ENCODE assay signal across 9 mouse cellular contexts in the genomic region with DNA sequence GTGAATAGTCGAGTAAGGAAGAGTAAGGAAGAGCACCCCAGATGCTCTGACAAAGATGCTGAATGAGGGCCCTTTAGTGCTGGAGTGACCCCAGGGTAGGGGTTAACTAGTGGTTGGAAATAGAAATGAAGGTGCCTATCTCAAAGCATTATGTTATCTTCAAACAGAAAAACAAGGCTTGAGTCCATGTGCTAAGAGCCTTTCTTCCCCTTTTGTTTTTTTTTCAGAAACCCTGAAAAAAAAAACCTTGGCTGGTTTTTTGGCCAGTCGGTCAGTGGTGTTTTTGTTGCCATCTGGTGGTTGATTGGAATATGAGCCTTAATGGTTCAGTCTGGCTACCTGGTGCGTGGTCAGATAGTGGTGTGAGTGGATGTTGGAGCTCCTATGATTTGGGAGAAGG. TPM values are rescaled to one million over a fixed set of nuclear protein-coding genes. Genes with fewer than 3 reads are reported as not detected.
DNase-seq lines count a peak whose midpoint lies in the region; ATAC-seq and TF ChIP-seq lines count a peak whose summit lies in the region.
"Had no signal": no experiment of that assay in that cellular context is flagged by ENCODE, and none has a peak within 500 bp of the region (broad histone marks: within the 10 kb centered on the region; RNA-seq: fewer than 3 reads in every experiment).

No protein-coding gene starts in this region.

- H3K9ac ChIP-seq in midbrain, embryonic 12.5 days (replicated peaks): no peak overlapping the region
- H3K9ac ChIP-seq: lung, embryonic 15.5 days had no signal

- no peak overlapping the region for H3K4me2 ChIP-seq in midbrain, embryonic 12.5 days (replicated peaks)
- H3K4me2 ChIP-seq: lung, embryonic 15.5 days had no signal

- peak; percentile 58 for ATAC-seq in cerebellum, adult (ENCODE audit: insufficient number of reproducible peaks, low FRiP score, low TSS enrichment)
- peak; percentile 38; the same call in 1 of the 2 replicates for ATAC-seq in midbrain, embryonic 12.5 days (ENCODE audit: low FRiP score, low read depth)

- no peaks in the 10 kb centered on the region for H3K9me3 ChIP-seq in midbrain, embryonic 12.5 days
- H3K9me3 ChIP-seq: lung, embryonic 15.5 days had no signal

- DNase-seq in cerebellum, adult 11 months: no peak
- DNase-seq in layer of hippocampus, adult 2 months (ENCODE audit: low spot score in 2 of 2): peak in 1 of 2 experiments; percentile 45
- no peak for DNase-seq in layer of hippocampus, adult 9-11 months
- DNase-seq in cerebellum, adult 8-10 months: peak; percentile 29
- no peak for DNase-seq in c-Kit-positive CD71-positive TER-119-positive erythroid progenitor cells, embryonic 14.5 days (ENCODE audit: low spot score)
- DNase-seq in frontal cortex, postnatal 25 days (ENCODE audit: low spot score in 2 of 2): no peak

- H3K27me3 ChIP-seq in midbrain, embryonic 12.5 days: no peaks in the 10 kb centered on the region
- H3K27me3 ChIP-seq: lung, embryonic 15.5 days had no signal

- no peaks in the 10 kb centered on the region for H3K36me3 ChIP-seq in midbrain, embryonic 12.5 days
- H3K36me3 ChIP-seq: lung, embryonic 15.5 days had no signal

- no peak overlapping the region for H3K27ac ChIP-seq in layer of hippocampus, adult 2 months
- H3K27ac ChIP-seq in midbrain, embryonic 12.5 days (replicated peaks): no peak overlapping the region
- H3K27ac ChIP-seq: lung, embryonic 15.5 days had no signal

- no peaks in the 10 kb centered on the region for H3K4me1 ChIP-seq in midbrain, embryonic 12.5 days
- H3K4me1 ChIP-seq: lung, embryonic 15.5 days had no signal

- H3K4me3 ChIP-seq in layer of hippocampus, adult 2 months: no peak overlapping the region
- no peak overlapping the region for H3K4me3 ChIP-seq in midbrain, embryonic 12.5 days
- H3K4me3 ChIP-seq: lung, embryonic 15.5 days had no signal

- peak; percentile 83 for TF ChIP-seq CTCF in layer of hippocampus, adult 2 months (conservative IDR thresholded peaks at IDR 0.05)

- 34% methylated on average over 3 of the region's 3 CpGs for WGBS in midbrain, embryonic 12.5 days

RNA-seq across cellular contexts. Expression of a gene that starts 19.7 kb away (rescaled TPM):
- 10 to 100 TPM; 89.7 to 94.9 TPM for total RNA-seq in layer of hippocampus, adult 2 months (2021)
- 0.46 and 0.67 TPM in 2 replicates for polyA plus RNA-seq in midbrain, embryonic 12.5 days (2016; fragmentation: Nextera tagmentation; extraction: Ambion mirVana)

RNA-seq across cellular contexts. Expression of a gene that starts 45.3 kb away (rescaled TPM):
- 10 to 100 TPM; 21.1 to 21.4 TPM for total RNA-seq in layer of hippocampus, adult 2 months (2021)
- polyA plus RNA-seq in midbrain, embryonic 12.5 days (2016; fragmentation: Nextera tagmentation; extraction: Ambion mirVana): 8.9 and 10.1 TPM in 2 replicates
